Mouse (Mus musculus) heart, embryonic 11.5 days (tissue): Measurements from ENCODE around the gene Faf2. TPM values are rescaled to one million over a fixed set of nuclear protein-coding genes. Genes with fewer than 3 reads are reported as not detected.

ENCODE experiments used
- ATAC-seq: fragments of 200-750 bp; cut with Nextera tagmentation; replicated peaks from 2 replicates; pipeline ENCODE4 v1.8.0; 2017; ENCODE audit warnings: moderate library complexity; ENCODE audit not compliant: insufficient number of reproducible peaks, low FRiP score, low TSS enrichment
- H3K27ac ChIP-seq: fragments of 300-500 bp; sonication (generic); 2 replicates; pipeline ENCODE4 v1.5.1; 2014; ENCODE audit warnings: mild to moderate bottlenecking, low read depth, low read length
- H3K27me3 ChIP-seq: fragments of 300-500 bp; sonication (generic); 2 replicates; pipeline ENCODE4 v1.6.1; 2014; ENCODE audit warnings: mild to moderate bottlenecking, low read length, mixed read lengths; ENCODE audit not compliant: control insufficient read depth, insufficient read depth
- H3K36me3 ChIP-seq: fragments of 300-500 bp; sonication (generic); 2 replicates; pipeline ENCODE4 v1.6.1; 2014; ENCODE audit warnings: mild to moderate bottlenecking, low read length, moderate library complexity, mixed read lengths; ENCODE audit not compliant: control insufficient read depth, insufficient read depth
- H3K4me1 ChIP-seq: fragments of 300-500 bp; sonication (generic); 2 replicates; pipeline ENCODE4 v1.6.1; 2014; ENCODE audit warnings: low read length; ENCODE audit not compliant: control insufficient read depth, insufficient read depth
- H3K4me2 ChIP-seq: fragments of 300-500 bp; sonication (generic); 2 replicates; pipeline ENCODE4 v1.6.1; 2014; ENCODE audit warnings: mild to moderate bottlenecking, moderate library complexity
- H3K4me3 ChIP-seq: fragments of 300-500 bp; sonication (generic); 2 replicates; pipeline ENCODE4 v1.5.1; 2014; ENCODE audit warnings: low read depth, low read length
- H3K9ac ChIP-seq: fragments of 300-500 bp; sonication (generic); 2 replicates; pipeline ENCODE4 v1.6.1; 2014; ENCODE audit warnings: mild to moderate bottlenecking, low read depth, low read length, moderate library complexity
- H3K9me3 ChIP-seq: fragments of 300-500 bp; sonication (generic); replicated peaks from 2 replicates; pipeline ENCODE4 v1.6.1; 2016; ENCODE audit warnings: low read length; ENCODE audit not compliant: control insufficient read depth
- WGBS: fragments of 180-500 bp; shearing (Covaris S2); extraction: QIAGEN DNeasy Blood & Tissue Kit; methylation state at CpG from one replicate; pipeline ENCODE4 v1.1.7; 2014; ENCODE audit not compliant: insufficient replicate concordance; 5-methylcytosine and 5-hydroxymethylcytosine counted together
- polyA plus RNA-seq: library from polyadenylated mRNA; unstranded; fragments of >200 nt; fragmentation: Nextera tagmentation; extraction: Ambion mirVana; gene quantifications from 2 replicates; pipeline ENCODE4 v1.2.1, GENCODE M21; 2014

The Faf2 gene
- polyA plus RNA-seq, 1 experiment from 2014 or later = 73.8 TPM

GRCm38 (mm10) chr13:54602639-54603111 lies 18.9 kb upstream of the Faf2 start:
- Histone ChIP-seq H3K4me1 (peaks cover 5% of the 10 kb centered on the region), H3K9me3 (no peaks in the 10 kb centered on the region), H3K4me3 (no peak overlapping the region), H3K27ac (no peak overlapping the region), H3K4me2 (no peak overlapping the region), H3K27me3 (no peaks in the 10 kb centered on the region), H3K36me3 (peaks cover 4% of the 10 kb centered on the region; the same call in 1 of the 2 replicates), H3K9ac (no peak overlapping the region)
- 64% methylated on average over 3 of the region's 3 CpGs for WGBS
- ATAC-seq = no peak

DNA sequence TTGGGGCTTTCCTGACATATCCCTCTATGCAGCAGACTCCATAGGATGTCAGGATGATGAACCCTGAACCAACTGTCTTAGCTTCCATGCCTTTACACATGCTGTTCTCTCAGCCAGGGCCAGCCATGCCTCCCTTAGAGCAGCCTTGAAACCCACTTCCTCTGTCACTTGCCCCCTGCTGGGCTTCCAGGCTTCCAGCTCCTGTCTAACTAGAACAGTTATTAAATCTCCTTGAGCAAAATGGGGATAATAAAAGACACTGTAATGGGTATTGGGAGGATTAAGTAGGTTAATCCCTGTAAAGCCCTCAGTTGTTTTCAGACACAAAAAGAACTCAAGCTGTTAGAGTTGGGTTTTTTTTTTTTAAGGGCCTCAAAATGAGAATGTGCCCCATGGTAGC lies 18.1 kb upstream of the Faf2 start:
- Histone ChIP-seq H3K4me3 (no peak overlapping the region), H3K36me3 (peaks cover 4% of the 10 kb centered on the region; the same call in 1 of the 2 replicates), H3K4me1 (no peaks in the 10 kb centered on the region), H3K27ac (no peak overlapping the region), H3K9ac (no peak overlapping the region), H3K4me2 (no peak overlapping the region), H3K27me3 (no peaks in the 10 kb centered on the region), H3K9me3 (no peaks in the 10 kb centered on the region)
- ATAC-seq = no peak

DNA sequence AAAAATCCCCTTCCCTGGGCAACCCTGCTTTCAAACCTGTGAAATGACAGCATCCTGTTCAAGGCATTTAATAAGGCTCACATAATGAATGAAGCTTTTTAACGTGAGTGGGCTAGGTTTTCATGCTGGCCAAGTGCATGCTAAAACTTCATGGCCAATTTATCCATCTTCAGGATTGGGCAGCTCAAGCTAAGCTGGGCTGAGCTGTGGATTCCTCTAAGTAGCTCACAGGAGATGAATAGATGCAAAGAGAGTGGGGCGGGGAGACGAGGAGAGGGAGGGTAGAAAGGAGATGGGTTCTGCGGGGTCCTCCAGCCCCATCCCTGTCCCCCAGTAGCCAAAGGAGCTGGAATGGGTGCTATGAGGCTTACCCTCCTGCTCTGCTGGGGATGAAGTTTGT lies 17.4 kb upstream of the Faf2 start:
- H3K4me2 ChIP-seq = no peak overlapping the region
- H3K9ac ChIP-seq = no peak overlapping the region
- ATAC-seq = no peak
- no peak overlapping the region for H3K4me3 ChIP-seq
- H3K27ac ChIP-seq = no peak overlapping the region
- WGBS = 70% methylated on average over 4 of the region's 4 CpGs
- peaks cover 7% of the 10 kb centered on the region for H3K4me1 ChIP-seq
- H3K9me3 ChIP-seq = no peaks in the 10 kb centered on the region
- no peaks in the 10 kb centered on the region for H3K27me3 ChIP-seq
- peaks cover 3% of the 10 kb centered on the region; the same call in 1 of the 2 replicates for H3K36me3 ChIP-seq

- Histone ChIP-seq H3K9me3 (no peaks in the 10 kb centered on the region), H3K27me3 (no peaks in the 10 kb centered on the region), H3K36me3 (no peaks in the 10 kb centered on the region), H3K4me1 (peaks cover 9% of the 10 kb centered on the region), H3K9ac (no peak overlapping the region), H3K4me3 (no peak overlapping the region), H3K27ac (no peak overlapping the region), H3K4me2 (no peak overlapping the region)
- ATAC-seq = no peak
- 72% methylated on average over 5 of the region's 5 CpGs for WGBS
Measured at GRCm38 (mm10) chr13:54605426-54605825, 16.2 kb upstream of the Faf2 start.

- H3K9ac ChIP-seq = no peak overlapping the region
- H3K9me3 ChIP-seq = no peaks in the 10 kb centered on the region
- no peaks in the 10 kb centered on the region for H3K36me3 ChIP-seq
- H3K4me1 ChIP-seq = peaks cover 13% of the 10 kb centered on the region
- no peaks in the 10 kb centered on the region for H3K27me3 ChIP-seq
- ATAC-seq = no peak
- H3K4me2 ChIP-seq = no peak overlapping the region
- WGBS = 63% methylated on average over 5 of the region's 5 CpGs
- no peak overlapping the region for H3K4me3 ChIP-seq
- no peak overlapping the region for H3K27ac ChIP-seq
Measured at GRCm38 (mm10) chr13:54607204-54607603, 14.4 kb upstream of the Faf2 start.

GRCm38 (mm10) chr13:54608002-54608401 lies 13.6 kb upstream of the Faf2 start:
- 77% methylated on average over 3 of the region's 3 CpGs for WGBS
- Histone ChIP-seq H3K27me3 (no peaks in the 10 kb centered on the region), H3K36me3 (no peaks in the 10 kb centered on the region), H3K27ac (no peak overlapping the region), H3K9me3 (no peaks in the 10 kb centered on the region), H3K4me2 (no peak overlapping the region), H3K9ac (no peak overlapping the region), H3K4me1 (peaks cover 13% of the 10 kb centered on the region), H3K4me3 (no peak overlapping the region)
- no peak for ATAC-seq

- Histone ChIP-seq H3K27me3 (no peaks in the 10 kb centered on the region), H3K9ac (peak overlapping the region; percentile 34; the same call in 1 of the 2 replicates), H3K4me3 (0 out of 2 replicates have a peak overlapping the region, but pooled peaks have one; percentile 3), H3K4me1 (peaks cover 13% of the 10 kb centered on the region), H3K9me3 (no peaks in the 10 kb centered on the region), H3K4me2 (peak overlapping the region; percentile 27), H3K27ac (no peak overlapping the region), H3K36me3 (no peaks in the 10 kb centered on the region)
- no peak for ATAC-seq
- 24% methylated on average over 8 of the region's 8 CpGs for WGBS
Measured at GRCm38 (mm10) chr13:54608666-54609065, 12.9 kb upstream of the Faf2 start.

DNA sequence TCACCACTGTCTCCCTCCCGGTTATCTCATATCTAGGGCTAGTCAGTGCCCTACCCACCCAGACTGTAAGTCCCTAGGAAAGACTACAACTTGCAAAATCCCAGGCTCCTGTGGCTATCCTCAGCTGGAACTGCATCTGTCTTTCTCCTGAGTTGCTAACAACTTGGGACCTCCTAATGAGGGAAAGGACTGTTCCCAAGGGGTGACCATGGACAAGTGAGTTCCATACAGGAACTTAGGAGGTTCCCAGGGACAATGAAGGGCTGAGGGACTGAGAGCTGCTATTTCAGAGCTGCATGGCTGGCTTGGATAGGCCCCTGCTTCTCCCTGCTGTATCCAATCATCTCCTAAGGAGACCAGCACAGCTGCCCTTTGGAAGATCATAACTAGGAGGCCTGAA lies 12.3 kb upstream of the Faf2 start:
- Histone ChIP-seq H3K9ac (no peak overlapping the region), H3K27me3 (no peaks in the 10 kb centered on the region), H3K27ac (no peak overlapping the region), H3K36me3 (no peaks in the 10 kb centered on the region), H3K9me3 (no peaks in the 10 kb centered on the region), H3K4me3 (no peak overlapping the region), H3K4me1 (peaks cover 13% of the 10 kb centered on the region), H3K4me2 (peak overlapping the region; percentile 27; the same call in 1 of the 2 replicates)
- 21% methylated on average over 1 of the region's 1 CpGs for WGBS
- no peak for ATAC-seq

DNA sequence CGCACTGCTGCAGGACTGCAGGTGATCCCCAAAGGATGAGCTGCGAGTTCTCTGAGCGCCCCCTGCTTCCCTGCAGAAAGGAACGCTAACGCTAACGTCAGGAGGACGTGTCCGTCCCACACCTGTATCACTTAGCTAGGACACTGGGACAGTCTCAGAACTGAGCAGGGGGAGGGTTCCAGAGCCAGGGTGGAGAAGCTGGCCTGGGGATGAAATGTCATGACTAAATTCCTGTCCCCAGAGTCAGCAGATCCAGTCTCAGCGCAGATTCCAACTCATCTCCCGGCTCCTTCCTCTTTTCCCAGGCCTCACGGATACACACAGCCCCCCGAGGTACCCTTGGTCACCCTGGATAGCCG lies 11.0 kb upstream of the Faf2 start:
- H3K9ac ChIP-seq = peak overlapping the region; percentile 85

More for the DNA sequence above, 11.0 kb upstream of the Faf2 start:
- WGBS = 11% methylated on average over 13 of the region's 13 CpGs
- Histone ChIP-seq H3K9me3 (no peaks in the 10 kb centered on the region), H3K4me3 (peak overlapping the region; percentile 62), H3K27ac (0 out of 2 replicates have a peak overlapping the region, but pooled peaks have one; percentile 38), H3K36me3 (no peaks in the 10 kb centered on the region), H3K27me3 (no peaks in the 10 kb centered on the region), H3K4me1 (peaks cover 13% of the 10 kb centered on the region), H3K4me2 (peak overlapping the region; percentile 99)
- 0 out of 2 replicates have a peak, but pooled peaks have one; percentile 8 for ATAC-seq
